In the genomic region with DNA sequence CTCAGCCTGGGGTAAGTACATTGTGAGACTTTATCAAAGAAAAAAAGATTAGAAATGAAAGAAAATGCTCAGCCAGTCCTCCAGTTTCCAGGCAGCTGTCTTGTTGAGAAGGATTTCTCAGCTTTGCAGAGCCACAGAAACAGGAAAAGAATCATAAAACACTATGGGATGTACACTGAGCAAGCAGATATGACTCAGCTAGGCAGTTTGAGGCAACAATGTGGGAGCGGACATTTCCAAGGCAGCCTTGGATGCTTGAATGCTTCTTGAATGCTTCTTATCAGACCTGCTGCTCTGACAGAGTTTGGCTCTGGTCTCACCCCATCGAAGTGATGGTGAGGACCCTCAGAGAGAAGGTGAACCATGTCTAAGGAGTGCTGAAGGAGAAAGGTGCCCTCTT, we compare ENCODE assay signal across 23 mouse cellular contexts. TPM values are rescaled to one million over a fixed set of nuclear protein-coding genes. Genes with fewer than 3 reads are reported as not detected.
A peak's percentile ranks its signal among the peaks of the same experiment; 100 is the strongest.
DNase-seq lines count a peak whose midpoint lies in the region; ATAC-seq and TF ChIP-seq lines count a peak whose summit lies in the region.
"Had no signal": no experiment of that assay in that cellular context is flagged by ENCODE, and none has a peak within 500 bp of the region (broad histone marks: within the 10 kb centered on the region; RNA-seq: fewer than 3 reads in every experiment).

No protein-coding gene starts in this region.

- no peak overlapping the region for H3K4me2 ChIP-seq in heart, postnatal 0 days (ENCODE audit: low read depth, low read length)
- no peak overlapping the region for H3K4me2 ChIP-seq in limb, embryonic 15.5 days
- no peak overlapping the region for H3K4me2 ChIP-seq in intestine, embryonic 15.5 days (replicated peaks)
- H3K4me2 ChIP-seq: embryonic facial prominence, embryonic 15.5 days; forebrain, embryonic 13.5 days; hindbrain, embryonic 12.5 days; midbrain, embryonic 13.5 days had no signal

- H3ac ChIP-seq in C2C12 (ENCODE audit: control insufficient read depth, insufficient read length, low read depth): peak overlapping the region; percentile 62

- WGBS in heart, postnatal 0 days: 54% methylated on average over 2 of the region's 2 CpGs
- WGBS in limb, embryonic 15.5 days: 93% methylated on average over 2 of the region's 2 CpGs
- 91% methylated on average over 2 of the region's 2 CpGs for WGBS in limb, embryonic 10.5 days
- WGBS in intestine, embryonic 15.5 days: 67% methylated on average over 2 of the region's 2 CpGs

- 0 out of 2 replicates have a peak overlapping the region, but pooled peaks have one; percentile 6 for H3K27ac ChIP-seq in heart, postnatal 0 days (ENCODE audit: low read depth)
- H3K27ac ChIP-seq in limb, embryonic 15.5 days: 0 out of 2 replicates have a peak overlapping the region, but pooled peaks have one; percentile 13
- H3K27ac ChIP-seq in limb, embryonic 10.5 days: no peak overlapping the region
- 0 out of 2 replicates have a peak overlapping the region, but pooled peaks have one; percentile 1 for H3K27ac ChIP-seq in intestine, embryonic 15.5 days
- H3K27ac ChIP-seq: embryonic facial prominence, embryonic 15.5 days; forebrain, embryonic 13.5 days; gastrocnemius, adult 2 months; heart, adult 2 months; hindbrain, embryonic 12.5 days; midbrain, embryonic 13.5 days had no signal

- no peaks in the 10 kb centered on the region; the same call in 1 of the 2 replicates for H3K4me1 ChIP-seq in heart, postnatal 0 days (ENCODE audit: control insufficient read depth, insufficient read depth)
- H3K4me1 ChIP-seq in limb, embryonic 15.5 days: peaks cover 6% of the 10 kb centered on the region; the same call in 1 of the 2 replicates
- peaks cover 8% of the 10 kb centered on the region; the same call in 1 of the 2 replicates for H3K4me1 ChIP-seq in limb, embryonic 10.5 days
- 0 out of 2 replicates have a peak, but pooled peaks cover 3% of the 10 kb centered on the region for H3K4me1 ChIP-seq in intestine, embryonic 15.5 days (replicated peaks)

- intact Hi-C loops in heart, postnatal 25 days (cut with DNase I): no loop called here

- peaks cover 73% of the 10 kb centered on the region for H3K79me2 ChIP-seq in C2C12 (ENCODE audit: control insufficient read depth, insufficient read depth)

- peaks cover 39% of the 10 kb centered on the region for H3K79me3 ChIP-seq in C2C12 (ENCODE audit: low read depth)

- TF ChIP-seq EP300 in heart, postnatal 0 days (IDR thresholded peaks at IDR 0.05; ENCODE audit: low read depth): no peak

- no peak overlapping the region for H3K4me3 ChIP-seq in heart, postnatal 0 days (ENCODE audit: low read depth, low read length)
- no peak overlapping the region for H3K4me3 ChIP-seq in limb, embryonic 15.5 days
- H3K4me3 ChIP-seq in limb, embryonic 10.5 days: no peak overlapping the region
- H3K4me3 ChIP-seq in C2C12 (ENCODE audit: insufficient read depth, poor library complexity, severe bottlenecking): no peak overlapping the region
- no peak overlapping the region for H3K4me3 ChIP-seq in intestine, embryonic 15.5 days (replicated peaks)
- H3K4me3 ChIP-seq: embryonic facial prominence, embryonic 15.5 days; forebrain, embryonic 13.5 days; gastrocnemius, adult 2 months; heart, adult 2 months; hindbrain, embryonic 12.5 days; midbrain, embryonic 13.5 days had no signal

- no peak for DNase-seq in heart, postnatal 0 days (ENCODE audit: low spot score)
- no peak for DNase-seq in heart, postnatal 25 days (ENCODE audit: low spot score)
- no peak for DNase-seq in limb, embryonic 10.5 days (ENCODE audit: low spot score)
- DNase-seq in gastrocnemius, postnatal 25 days: no peak
- DNase-seq in frontal cortex, postnatal 10 days (ENCODE audit: low spot score in 2 of 2): no peak
- DNase-seq: cerebellum, adult 11-12 months; gastrocnemius, adult 2 months; heart, adult 2 months; kidney, adult 8-10 months; lung, postnatal 14 days; spleen, adult 18-20 months; thymus, adult 18-20 months had no signal

- no peaks in the 10 kb centered on the region for H3K36me3 ChIP-seq in heart, postnatal 0 days (replicated peaks; ENCODE audit: control insufficient read depth, insufficient read depth, low read length)
- H3K36me3 ChIP-seq in limb, embryonic 15.5 days: peaks cover 12% of the 10 kb centered on the region; the same call in 1 of the 2 replicates
- H3K36me3 ChIP-seq in limb, embryonic 10.5 days: peaks cover 31% of the 10 kb centered on the region
- H3K36me3 ChIP-seq in C2C12 (ENCODE audit: control insufficient read depth, insufficient read depth): peaks cover 14% of the 10 kb centered on the region
- no peaks in the 10 kb centered on the region for H3K36me3 ChIP-seq in intestine, embryonic 15.5 days

- no peaks in the 10 kb centered on the region for H3K27me3 ChIP-seq in heart, postnatal 0 days (ENCODE audit: control insufficient read depth, insufficient read depth, low read length)
- no peaks in the 10 kb centered on the region for H3K27me3 ChIP-seq in limb, embryonic 15.5 days
- no peaks in the 10 kb centered on the region for H3K27me3 ChIP-seq in limb, embryonic 10.5 days (ENCODE audit: low read depth, poor library complexity, severe bottlenecking)
- no peaks in the 10 kb centered on the region for H3K27me3 ChIP-seq in C2C12 (ENCODE audit: control insufficient read depth, insufficient read depth, insufficient read length)
- no peaks in the 10 kb centered on the region for H3K27me3 ChIP-seq in intestine, embryonic 15.5 days (replicated peaks)
- H3K27me3 ChIP-seq: embryonic facial prominence, embryonic 15.5 days; forebrain, embryonic 13.5 days; hindbrain, embryonic 12.5 days; midbrain, embryonic 13.5 days had no signal

- no peak for TF ChIP-seq CTCF in heart, postnatal 0 days (IDR thresholded peaks at IDR 0.05; ENCODE audit: low read depth)
- TF ChIP-seq CTCF in C2C12 (IDR thresholded peaks at IDR 0.05; ENCODE audit: control insufficient read depth, insufficient read depth, insufficient read length): no peak

- no peak overlapping the region for H3K9ac ChIP-seq in heart, postnatal 0 days (replicated peaks; ENCODE audit: low read depth, low read length)
- no peak overlapping the region for H3K9ac ChIP-seq in limb, embryonic 15.5 days
- H3K9ac ChIP-seq in intestine, embryonic 15.5 days: no peak overlapping the region
- H3K9ac ChIP-seq: embryonic facial prominence, embryonic 15.5 days; forebrain, embryonic 13.5 days; hindbrain, embryonic 12.5 days; midbrain, embryonic 13.5 days had no signal

- no peak for ATAC-seq in heart, postnatal 0 days (ENCODE audit: insufficient read depth, low read depth)
- no peak for ATAC-seq in limb, embryonic 15.5 days (ENCODE audit: insufficient number of reproducible peaks, low FRiP score, low TSS enrichment, low read depth)
- no peak for ATAC-seq in intestine, embryonic 15.5 days
- ATAC-seq: activated CD4-positive, CD25-positive, alpha-beta regulatory T cell, adult 4 months; CD4-positive, CD25-positive, alpha-beta regulatory T cell, adult 4 months; forebrain, embryonic 13.5 days; midbrain, embryonic 13.5 days had no signal

- H3K9me3 ChIP-seq in heart, postnatal 0 days (replicated peaks; ENCODE audit: control insufficient read depth, low read length): no peaks in the 10 kb centered on the region
- H3K9me3 ChIP-seq in limb, embryonic 15.5 days: no peaks in the 10 kb centered on the region
- no peaks in the 10 kb centered on the region for H3K9me3 ChIP-seq in limb, embryonic 10.5 days (replicated peaks)
- no peaks in the 10 kb centered on the region for H3K9me3 ChIP-seq in intestine, embryonic 15.5 days
- H3K9me3 ChIP-seq: embryonic facial prominence, embryonic 15.5 days; forebrain, embryonic 13.5 days; hindbrain, embryonic 12.5 days; midbrain, embryonic 13.5 days had no signal

RNA-seq across cellular contexts. Expression of gene Itfg2, which starts 3.7 kb away (rescaled TPM):
- 29.2 and 62.3 TPM in 2 replicates for total RNA-seq in heart, postnatal 0 days (2014; rRNA removed; ENCODE audit: low replicate concordance)
- polyA plus RNA-seq in heart, postnatal 0 days (2015; fragmentation: Nextera tagmentation; extraction: Ambion mirVana): 22.0 and 22.6 TPM in 2 replicates
- total RNA-seq in heart, postnatal 25 days (2021): 10 to 100 TPM; 17.1 to 18.8 TPM
- 31.0 and 31.8 TPM in 2 replicates for polyA plus RNA-seq in limb, embryonic 15.5 days (2015; fragmentation: Nextera tagmentation; extraction: Ambion mirVana)
- polyA plus RNA-seq in limb, embryonic 10.5 days (2016; fragmentation: Nextera tagmentation; extraction: Ambion mirVana): 40.8 and 47.8 TPM in 2 replicates
- 28.9 TPM for polyA plus RNA-seq in C2C12 (2012; fragmentation: generic; extraction: Trizol)
- 24.4 and 24.8 TPM in 2 replicates for polyA plus RNA-seq in intestine, embryonic 15.5 days (2015; fragmentation: Nextera tagmentation; extraction: Ambion mirVana)
- 10 to 100 TPM; 14.4 to 15.1 TPM for total RNA-seq in gastrocnemius, postnatal 25 days (2021)

RNA-seq across cellular contexts. Expression of gene Fkbp4, which starts 17.4 kb away (rescaled TPM):
- 148 and 154 TPM in 2 replicates for total RNA-seq in heart, postnatal 0 days (2014; rRNA removed; ENCODE audit: low replicate concordance)
- 217 and 226 TPM in 2 replicates for polyA plus RNA-seq in heart, postnatal 0 days (2015; fragmentation: Nextera tagmentation; extraction: Ambion mirVana)
- 100 to 1,000 TPM; 368 to 372 TPM for total RNA-seq in heart, postnatal 25 days (2021)
- polyA plus RNA-seq in limb, embryonic 15.5 days (2015; fragmentation: Nextera tagmentation; extraction: Ambion mirVana): 343 and 346 TPM in 2 replicates
- 797 and 913 TPM in 2 replicates for polyA plus RNA-seq in limb, embryonic 10.5 days (2016; fragmentation: Nextera tagmentation; extraction: Ambion mirVana)
- 399 TPM for polyA plus RNA-seq in C2C12 (2012; fragmentation: generic; extraction: Trizol)
- 511 and 518 TPM in 2 replicates for polyA plus RNA-seq in intestine, embryonic 15.5 days (2015; fragmentation: Nextera tagmentation; extraction: Ambion mirVana)
- 100 to 1,000 TPM; 105 to 111 TPM for total RNA-seq in gastrocnemius, postnatal 25 days (2021)

RNA-seq across cellular contexts. Expression of gene Nrip2, which starts 21.9 kb away (rescaled TPM):
- 0.85 and 8.2 TPM in 2 replicates for total RNA-seq in heart, postnatal 0 days (2014; rRNA removed; ENCODE audit: low replicate concordance)
- polyA plus RNA-seq in heart, postnatal 0 days (2015; fragmentation: Nextera tagmentation; extraction: Ambion mirVana): 1.6 and 2.2 TPM in 2 replicates
- total RNA-seq in heart, postnatal 25 days (2021): 1 to 10 TPM; 1.1 to 2.4 TPM
- 5.0 and 5.4 TPM in 2 replicates for polyA plus RNA-seq in limb, embryonic 15.5 days (2015; fragmentation: Nextera tagmentation; extraction: Ambion mirVana)
- polyA plus RNA-seq in limb, embryonic 10.5 days (2016; fragmentation: Nextera tagmentation; extraction: Ambion mirVana): 2.3 and 2.5 TPM in 2 replicates
- polyA plus RNA-seq in C2C12 (2012; fragmentation: generic; extraction: Trizol): 0.51 TPM
- 4.9 TPM in 2 replicates for polyA plus RNA-seq in intestine, embryonic 15.5 days (2015; fragmentation: Nextera tagmentation; extraction: Ambion mirVana)
- 1 to 10 TPM in 1 of 2 experiments, under 1 TPM in 1; 0.97 to 1.7 TPM for total RNA-seq in gastrocnemius, postnatal 25 days (2021)
- polyA plus RNA-seq: liver, adult 2 months had no signal

RNA-seq across cellular contexts. Expression of gene Gm44596, which starts 45.7 kb away (rescaled TPM):
- total RNA-seq in heart, postnatal 0 days (2014; rRNA removed; ENCODE audit: low replicate concordance): not detected in 2 replicates
- polyA plus RNA-seq in heart, postnatal 0 days (2015; fragmentation: Nextera tagmentation; extraction: Ambion mirVana): not detected in 2 replicates
- not detected for total RNA-seq in heart, postnatal 25 days (2021)
- not detected in 2 replicates for polyA plus RNA-seq in limb, embryonic 15.5 days (2015; fragmentation: Nextera tagmentation; extraction: Ambion mirVana)
- not detected in 2 replicates for polyA plus RNA-seq in limb, embryonic 10.5 days (2016; fragmentation: Nextera tagmentation; extraction: Ambion mirVana)
- polyA plus RNA-seq in C2C12 (2012; fragmentation: generic; extraction: Trizol): not detected
- not detected in 2 replicates for polyA plus RNA-seq in intestine, embryonic 15.5 days (2015; fragmentation: Nextera tagmentation; extraction: Ambion mirVana)
- not detected for total RNA-seq in gastrocnemius, postnatal 25 days (2021)
- total RNA-seq: gastrocnemius, adult 2 months; heart, adult 2 months; layer of hippocampus, postnatal 25 days; liver, adult 2 months had no signal
- polyA plus RNA-seq: activated CD4-positive, CD25-positive, alpha-beta regulatory T cell, adult 4 months; CD4-positive, CD25-positive, alpha-beta regulatory T cell, adult 4 months; embryonic facial prominence, embryonic 15.5 days; forebrain, embryonic 13.5 days; heart, adult 2 months; hindbrain, embryonic 12.5 days; liver, adult 2 months; midbrain, embryonic 13.5 days had no signal

RNA-seq across cellular contexts. Expression of gene Tex52, which starts 45.8 kb away (rescaled TPM):
- not detected in 2 replicates for total RNA-seq in heart, postnatal 0 days (2014; rRNA removed; ENCODE audit: low replicate concordance)
- polyA plus RNA-seq in heart, postnatal 0 days (2015; fragmentation: Nextera tagmentation; extraction: Ambion mirVana): not detected in 2 replicates
- total RNA-seq in heart, postnatal 25 days (2021): not detected
- 0.26 and 0.34 TPM in 2 replicates for polyA plus RNA-seq in limb, embryonic 15.5 days (2015; fragmentation: Nextera tagmentation; extraction: Ambion mirVana)
- polyA plus RNA-seq in limb, embryonic 10.5 days (2016; fragmentation: Nextera tagmentation; extraction: Ambion mirVana): 0.41 and 0.61 TPM in 2 replicates
- 0.21 TPM for polyA plus RNA-seq in C2C12 (2012; fragmentation: generic; extraction: Trizol)
- polyA plus RNA-seq in intestine, embryonic 15.5 days (2015; fragmentation: Nextera tagmentation; extraction: Ambion mirVana): 0.13 and 0.16 TPM in 2 replicates
- total RNA-seq in gastrocnemius, postnatal 25 days (2021): not detected
- total RNA-seq: gastrocnemius, adult 2 months; heart, adult 2 months; liver, adult 2 months had no signal
- polyA plus RNA-seq: activated CD4-positive, CD25-positive, alpha-beta regulatory T cell, adult 4 months; CD4-positive, CD25-positive, alpha-beta regulatory T cell, adult 4 months; liver, adult 2 months had no signal
